8 mouse cellular contexts compared by ENCODE assay signal in the genomic region with DNA sequence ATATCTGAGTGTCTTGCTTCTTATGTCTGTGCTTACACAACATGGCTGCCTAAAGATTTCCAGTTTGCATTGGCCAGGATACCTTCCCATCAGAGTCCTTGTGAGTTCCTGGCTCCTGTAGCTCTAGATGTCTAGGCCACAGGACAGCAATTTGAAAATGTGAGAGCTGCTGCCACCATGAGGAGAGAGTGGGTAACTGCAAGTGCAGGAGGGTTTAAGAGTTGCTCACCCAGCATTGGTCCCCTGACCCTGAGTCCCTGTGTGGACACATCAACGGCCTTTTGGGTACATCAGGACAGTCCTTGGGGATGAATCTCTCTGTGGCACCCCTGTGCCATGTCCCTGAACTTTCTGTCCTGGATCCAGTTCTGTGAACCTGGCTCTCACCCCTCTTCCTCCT.
DNase-seq lines count a peak whose midpoint lies in the region; ATAC-seq and TF ChIP-seq lines count a peak whose summit lies in the region.

No protein-coding gene starts in this region.

- peak; percentile 66 for ATAC-seq in frontal cortex, adult (ENCODE audit: low TSS enrichment)
- peak; percentile 65 for ATAC-seq in hindbrain, embryonic 11.5 days (ENCODE audit: low FRiP score)
- ATAC-seq in lung, postnatal 0 days, result peak; percentile 61

- TF ChIP-seq CTCF in cerebellum, adult 2 months (IDR thresholded peaks at IDR 0.05; ENCODE audit: borderline replicate concordance, insufficient read depth, low read depth, low read length), result peak; percentile 97
- TF ChIP-seq CTCF in lung, postnatal 0 days (IDR thresholded peaks at IDR 0.05), result peak; percentile 98

- no peak for TF ChIP-seq EP300 in lung, postnatal 0 days (IDR thresholded peaks at IDR 0.05)

- H3K27ac ChIP-seq in cerebellum, adult 2 months (ENCODE audit: insufficient read depth, low read length), result no peak overlapping the region
- no peak overlapping the region for H3K27ac ChIP-seq in hindbrain, embryonic 11.5 days (ENCODE audit: low read depth, low read length)
- H3K27ac ChIP-seq in lung, postnatal 0 days (ENCODE audit: low read length), result no peak overlapping the region

- no peak for TF ChIP-seq POLR2A in cerebellum, adult 2 months (IDR thresholded peaks at IDR 0.05; ENCODE audit: borderline replicate concordance, insufficient read depth, low read length)

- WGBS in cerebellum, adult 2 months, result 19% methylated on average over 1 of the region's 1 CpGs
- 13% methylated on average over 1 of the region's 1 CpGs for WGBS in hindbrain, embryonic 11.5 days
- WGBS in lung, postnatal 0 days, result 31% methylated on average over 1 of the region's 1 CpGs

- no peak overlapping the region for H3K4me2 ChIP-seq in hindbrain, embryonic 11.5 days (replicated peaks; ENCODE audit: low read depth, low read length)
- H3K4me2 ChIP-seq in lung, postnatal 0 days (replicated peaks; ENCODE audit: low read depth, low read length), result no peak overlapping the region

- H3K4me3 ChIP-seq in cerebellum, adult 2 months (replicated peaks; ENCODE audit: insufficient read depth, low read depth, low read length), result no peak overlapping the region
- H3K4me3 ChIP-seq in hindbrain, embryonic 11.5 days (ENCODE audit: low read depth, low read length), result no peak overlapping the region
- H3K4me3 ChIP-seq in lung, postnatal 0 days (ENCODE audit: low read depth, low read length), result no peak overlapping the region

- no peaks in the 10 kb centered on the region for H3K36me3 ChIP-seq in hindbrain, embryonic 11.5 days (ENCODE audit: control insufficient read depth, insufficient read depth, low read length)
- H3K36me3 ChIP-seq in lung, postnatal 0 days (ENCODE audit: insufficient read depth, low read length), result 0 out of 2 replicates have a peak, but pooled peaks cover 3% of the 10 kb centered on the region

- no peaks in the 10 kb centered on the region for H3K4me1 ChIP-seq in cerebellum, adult 2 months (ENCODE audit: control insufficient read depth, insufficient read depth, low read length)
- H3K4me1 ChIP-seq in hindbrain, embryonic 11.5 days (replicated peaks; ENCODE audit: control insufficient read depth, insufficient read depth, low read length), result no peaks in the 10 kb centered on the region
- peaks cover 22% of the 10 kb centered on the region; the same call in 1 of the 2 replicates for H3K4me1 ChIP-seq in lung, postnatal 0 days (ENCODE audit: insufficient read depth, low read depth, low read length)

- no peaks in the 10 kb centered on the region for H3K27me3 ChIP-seq in cerebellum, adult 2 months (ENCODE audit: control insufficient read depth, insufficient read depth, low read length)
- no peaks in the 10 kb centered on the region for H3K27me3 ChIP-seq in hindbrain, embryonic 11.5 days (ENCODE audit: control insufficient read depth, insufficient read depth, low read length)
- no peaks in the 10 kb centered on the region for H3K27me3 ChIP-seq in lung, postnatal 0 days (replicated peaks; ENCODE audit: insufficient read depth, low read length)

- H3K9me3 ChIP-seq in hindbrain, embryonic 11.5 days (ENCODE audit: control insufficient read depth, low read length), result no peaks in the 10 kb centered on the region
- H3K9me3 ChIP-seq in lung, postnatal 0 days (ENCODE audit: low read length), result no peaks in the 10 kb centered on the region

- no peak overlapping the region for H3K9ac ChIP-seq in hindbrain, embryonic 11.5 days (ENCODE audit: low read depth, low read length)
- H3K9ac ChIP-seq in lung, postnatal 0 days (replicated peaks; ENCODE audit: low read depth), result no peak overlapping the region

- DNase-seq in Muller cell, postnatal 12 days (ENCODE audit: inconsistent ontology term), result peak; percentile 70
- peak; percentile 80 to 83 for DNase-seq in cerebellum, adult 2 months
- peak; percentile 87 for DNase-seq in hindbrain, embryonic 11.5 days (ENCODE audit: low spot score)
- DNase-seq in layer of hippocampus, postnatal 14 days (ENCODE audit: low spot score in 2 of 2), result peak; percentile 77 to 86
- peak; percentile 88 for DNase-seq in lung, postnatal 0 days (ENCODE audit: low spot score)
- DNase-seq in ovary, postnatal 36 days (ENCODE audit: low spot score), result peak; percentile 74
- peak; percentile 61 to 71 for DNase-seq in thymus, postnatal 10 days (ENCODE audit: low spot score in 2 of 2)
